Mouse (Mus musculus) R1 (cell line): ENCODE results near the gene Ralgapa1.

Experiments used
- DNase-seq: peaks from one replicate; pipeline ENCODE4 v3.0.0-alpha.2; 2018; ENCODE audit warnings: low read depth, low spot score

Ralgapa1 gene

GRCm38 (mm10) chr12:55598887-55599561 is 221.9 kb downstream of the Ralgapa1 start, which contains the start of gene Insm2:
Gene Insm2 (plus strand): TSS chr12:55599427.
- DNase-seq = peak; percentile 69

DNA sequence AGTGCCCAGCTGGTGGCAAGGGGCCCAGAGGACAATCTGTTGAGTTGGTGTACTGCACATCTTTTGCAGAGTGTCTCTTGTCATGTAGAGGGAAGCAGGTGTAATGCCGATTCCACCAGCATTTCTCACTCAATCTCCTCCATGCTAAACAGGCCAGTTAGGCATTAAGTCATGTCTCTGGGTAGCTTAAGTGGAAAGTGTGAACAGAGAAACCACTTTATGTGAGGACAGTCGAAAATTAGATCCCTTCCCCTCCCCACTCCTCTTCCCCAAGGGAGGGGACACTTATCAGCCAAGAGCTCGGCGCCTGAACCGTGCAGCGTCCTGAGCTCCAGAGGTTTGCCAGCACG is 222.5 kb downstream of the Ralgapa1 start:
- DNase-seq = no peak

DNA sequence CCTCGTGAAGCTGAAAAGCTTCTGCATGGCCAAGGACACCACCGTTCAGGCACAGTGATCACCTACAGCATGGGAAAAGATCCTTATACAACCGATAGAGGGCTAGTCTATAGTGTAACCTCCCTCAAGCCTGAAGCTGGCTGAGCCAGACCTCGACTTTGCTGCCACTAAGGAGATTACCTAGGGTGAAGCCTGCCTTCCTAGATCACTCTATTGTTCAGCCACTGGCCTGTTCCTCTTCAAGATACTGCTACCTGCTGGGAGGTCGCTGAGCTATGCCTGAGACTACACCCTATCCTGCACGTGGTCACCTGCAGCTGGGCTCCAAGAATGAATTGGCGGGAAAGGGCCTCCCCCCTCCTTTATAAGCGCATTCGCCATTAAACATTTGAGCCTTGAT is 234.0 kb downstream of the Ralgapa1 start:
- DNase-seq = peak; percentile 62

- DNase-seq = peak; percentile 80
These were observed 247.2 kb downstream of the Ralgapa1 start for GRCm38 (mm10) chr12:55573794-55574193.

- DNase-seq = peak; percentile 51
These were observed 247.9 kb downstream of the Ralgapa1 start for GRCm38 (mm10) chr12:55573089-55573488.

- DNase-seq = no peak
These were observed 249.3 kb downstream of the Ralgapa1 start for GRCm38 (mm10) chr12:55571661-55572060.

DNA sequence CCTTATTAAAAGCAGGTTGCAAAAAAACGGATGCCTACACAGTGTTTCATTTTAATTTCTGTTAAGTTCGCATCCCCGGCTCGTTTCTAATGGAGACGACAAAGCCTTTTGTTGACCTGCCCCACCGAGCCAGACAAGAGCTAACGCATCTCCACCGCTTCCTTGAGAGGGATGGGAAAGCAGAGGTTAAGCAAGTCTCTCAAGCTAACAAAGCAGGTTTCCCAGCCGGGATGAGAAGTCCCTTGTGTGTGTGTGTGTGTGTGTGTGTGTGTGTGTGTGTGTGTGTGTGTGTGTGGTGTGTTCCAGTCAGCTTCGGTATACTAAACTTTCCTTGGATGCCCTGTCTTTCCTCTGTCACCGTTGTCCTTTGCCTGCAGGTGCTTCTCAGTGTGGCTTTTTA is 249.8 kb downstream of the Ralgapa1 start:
- DNase-seq = no peak

DNA sequence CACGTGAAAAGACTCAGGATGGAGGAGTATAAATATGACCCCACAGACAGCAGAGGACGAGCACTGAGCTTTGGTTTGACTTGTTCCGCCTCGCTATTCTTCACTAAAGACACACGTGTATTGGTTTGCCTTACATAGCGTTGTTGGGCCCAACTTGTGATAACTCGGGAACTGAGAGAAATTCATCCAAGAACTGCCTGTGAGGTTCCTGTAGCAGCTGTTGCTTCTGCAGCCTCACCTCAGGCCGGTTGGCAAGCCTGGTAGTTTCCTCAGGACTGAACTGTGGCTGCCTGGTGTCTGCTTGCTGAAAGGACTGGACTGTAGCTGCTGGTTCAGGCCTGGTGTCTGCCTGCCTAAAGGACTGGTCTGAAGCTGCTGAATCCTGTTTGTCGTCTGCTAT is 250.3 kb downstream of the Ralgapa1 start:
- no peak for DNase-seq

DNA sequence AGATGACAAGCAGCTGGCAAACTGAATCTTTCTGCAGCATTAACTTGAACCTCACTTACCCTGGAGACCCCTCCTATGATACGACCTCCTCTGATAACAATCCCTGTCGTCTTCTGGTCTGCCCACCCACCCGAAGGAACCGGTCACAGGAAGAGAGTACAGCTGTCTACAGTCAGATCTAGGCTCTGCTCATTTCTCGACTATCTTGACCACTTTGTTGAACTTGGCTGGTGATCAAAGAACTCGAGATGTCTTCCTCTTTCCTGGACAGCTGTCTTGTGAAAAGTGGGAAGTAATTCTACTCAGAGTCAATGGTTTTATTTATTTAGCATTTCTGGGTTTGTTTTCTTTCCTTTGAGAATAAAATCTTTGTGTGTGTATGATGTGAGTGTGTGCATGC is 251.3 kb downstream of the Ralgapa1 start:
- no peak for DNase-seq

DNA sequence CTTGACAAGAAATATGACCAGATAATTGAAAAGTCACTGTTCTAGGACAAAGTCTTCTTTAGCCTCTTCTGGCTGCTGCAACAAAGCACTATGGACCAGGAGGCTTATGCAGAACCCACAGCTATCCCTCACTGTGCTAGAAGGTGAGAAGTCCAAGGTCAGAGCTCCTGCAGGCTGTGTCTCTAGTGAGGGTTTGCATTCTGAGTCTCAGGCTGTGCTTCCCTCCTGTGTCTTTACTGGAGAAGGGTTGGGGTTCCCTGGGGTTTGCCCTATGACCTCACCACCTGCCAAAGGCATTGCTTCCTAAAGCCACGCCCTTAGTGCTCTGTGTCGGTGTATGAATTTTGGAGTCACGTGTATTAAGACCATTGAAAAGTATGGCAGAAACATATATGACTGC is 252.5 kb downstream of the Ralgapa1 start:
- peak; percentile 57 for DNase-seq

- no peak for DNase-seq
These were observed 254.1 kb downstream of the Ralgapa1 start for GRCm38 (mm10) chr12:55566837-55567236.

DNA sequence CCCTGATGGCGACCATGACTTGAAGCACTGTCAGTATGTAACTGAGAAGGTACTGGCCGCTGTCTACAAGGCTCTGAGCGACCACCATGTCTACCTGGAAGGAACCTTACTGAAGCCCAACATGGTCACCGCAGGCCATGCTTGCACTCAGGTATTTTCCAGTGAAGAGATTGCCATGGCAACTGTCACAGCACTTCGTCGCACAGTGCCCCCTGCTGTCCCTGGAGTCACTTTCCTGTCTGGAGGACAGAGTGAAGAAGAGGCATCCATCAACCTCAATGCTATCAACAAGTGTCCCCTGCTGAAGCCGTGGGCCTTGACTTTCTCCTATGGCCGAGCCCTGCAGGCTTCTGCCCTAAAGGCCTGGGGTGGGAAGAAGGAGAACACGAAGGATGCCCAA is 255.1 kb downstream of the Ralgapa1 start:
- peak; percentile 69 for DNase-seq

DNA sequence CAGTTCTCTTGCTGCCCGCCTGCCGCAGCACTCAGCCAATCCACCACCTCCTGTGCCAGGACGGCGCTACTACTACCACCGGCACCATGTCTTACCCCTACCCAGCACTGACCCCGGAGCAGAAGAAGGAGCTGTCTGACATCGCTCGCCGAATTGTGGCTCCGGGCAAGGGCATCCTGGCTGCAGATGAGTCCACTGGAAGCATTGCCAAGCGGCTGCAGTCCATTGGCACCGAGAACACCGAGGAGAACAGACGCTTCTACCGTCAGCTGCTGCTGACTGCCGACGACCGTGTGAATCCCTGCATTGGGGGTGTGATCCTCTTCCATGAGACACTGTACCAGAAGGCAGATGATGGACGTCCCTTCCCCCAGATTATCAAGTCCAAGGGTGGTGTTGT is 255.8 kb downstream of the Ralgapa1 start, which contains the start of gene Aldoart2:
Gene Aldoart2 (plus strand): TSS at position 34 of the 400 bp plus-strand sequence.
- peak; percentile 23 for DNase-seq

DNA sequence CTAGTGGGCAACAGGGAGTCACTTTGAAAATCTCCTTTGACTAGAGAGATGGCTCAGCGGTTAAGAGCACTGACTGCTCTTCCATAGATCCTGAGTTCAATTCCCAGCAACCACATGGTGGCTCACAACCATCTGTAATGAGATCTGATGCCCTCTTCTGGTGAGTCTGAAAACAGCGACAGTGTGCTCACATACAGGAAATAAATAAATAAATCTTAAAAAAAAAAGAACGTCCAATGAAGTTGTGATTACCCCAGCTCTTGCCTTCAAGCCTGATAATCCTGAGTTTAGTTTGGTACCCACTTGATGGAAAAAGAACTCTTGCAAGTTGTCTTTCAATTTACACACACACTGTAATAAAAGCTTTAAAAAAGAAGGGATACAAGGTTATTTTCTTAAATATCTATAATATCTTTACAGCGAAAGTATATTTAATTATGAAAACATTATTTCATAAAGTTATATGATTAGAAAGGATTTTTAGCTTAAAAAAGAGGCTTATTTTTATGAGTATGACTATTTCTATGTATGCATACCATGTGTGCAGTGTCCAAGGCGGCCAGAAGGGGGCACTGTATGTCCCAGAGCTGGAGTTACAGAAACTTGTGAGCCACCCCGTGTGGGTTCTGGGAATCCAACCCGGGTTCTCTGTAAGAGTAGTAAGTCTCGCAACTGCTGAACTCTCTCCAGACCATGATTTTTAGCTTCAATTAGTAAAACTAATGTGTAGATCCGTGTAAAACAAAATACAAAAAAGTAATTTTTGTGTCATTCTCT is 256.6 kb downstream of the Ralgapa1 start:
- peak; percentile 85 for DNase-seq

- DNase-seq = no peak
These were observed 257.2 kb downstream of the Ralgapa1 start for GRCm38 (mm10) chr12:55563742-55564141.

GRCm38 (mm10) chr12:55560025-55560690 is 260.8 kb downstream of the Ralgapa1 start:
- peak; percentile 64 for DNase-seq

DNA sequence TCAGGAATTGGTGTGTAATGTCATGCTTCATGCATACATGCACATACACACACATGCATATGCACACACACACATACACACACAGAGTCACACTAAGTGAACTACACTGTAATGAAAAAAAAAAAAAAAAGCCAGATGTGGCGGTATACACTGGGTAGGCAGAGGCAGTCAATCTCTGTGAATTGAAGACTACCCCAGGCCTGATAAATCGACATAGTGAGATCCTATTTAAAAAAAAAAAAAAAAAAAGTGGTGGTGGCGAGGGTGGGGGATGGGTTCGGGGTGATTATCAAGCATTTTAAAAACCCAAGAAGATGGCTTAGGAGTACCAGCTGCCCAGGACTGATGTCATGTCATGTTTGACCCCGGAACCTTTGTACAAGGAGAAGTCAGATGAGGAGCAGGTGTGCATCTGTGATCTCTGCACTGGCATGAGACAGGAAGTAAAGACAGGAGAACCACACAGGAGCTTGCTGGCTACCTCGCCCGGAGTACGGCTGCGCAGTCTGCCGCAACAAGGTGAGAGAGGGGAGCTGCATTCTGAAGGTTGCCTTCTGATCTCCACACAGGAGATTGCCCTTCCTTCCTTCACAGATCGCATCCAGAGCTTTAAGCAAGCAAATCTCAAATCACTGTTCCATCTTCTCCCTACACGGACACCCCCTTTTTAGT is 261.6 kb downstream of the Ralgapa1 start:
- DNase-seq = no peak

DNA sequence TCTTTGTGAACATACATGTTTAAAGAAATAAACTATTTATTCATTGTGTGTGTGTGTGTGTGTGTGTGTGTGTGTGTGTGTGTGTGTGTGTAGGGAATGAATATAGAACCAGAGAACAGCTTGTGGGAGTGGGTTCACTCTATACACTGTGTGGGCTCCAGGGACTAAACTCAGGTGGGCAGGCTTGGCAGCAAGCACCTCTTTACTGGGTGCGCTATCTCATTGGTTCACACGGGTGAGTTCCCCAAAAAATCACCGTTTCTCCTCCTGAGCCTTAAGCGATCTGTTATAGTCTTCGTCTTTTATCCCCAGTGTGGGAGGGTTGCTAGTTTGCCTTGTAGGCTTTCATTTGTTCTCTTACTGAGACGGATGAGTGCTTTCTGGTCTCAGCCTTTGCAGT is 263.1 kb downstream of the Ralgapa1 start:
- no peak for DNase-seq

- DNase-seq = peak; percentile 48
These were observed 266.1 kb downstream of the Ralgapa1 start for GRCm38 (mm10) chr12:55554901-55555300.
